Mouse (Mus musculus): Measurements from ENCODE around the gene Arhgap4. TPM values are rescaled to one million over a fixed set of nuclear protein-coding genes. Genes with fewer than 3 reads are reported as not detected.

Gene Arhgap4
- total and polyA plus RNA-seq, 2 experiments from 2014 or later, result 1.6 to 4.8 TPM

DNA sequence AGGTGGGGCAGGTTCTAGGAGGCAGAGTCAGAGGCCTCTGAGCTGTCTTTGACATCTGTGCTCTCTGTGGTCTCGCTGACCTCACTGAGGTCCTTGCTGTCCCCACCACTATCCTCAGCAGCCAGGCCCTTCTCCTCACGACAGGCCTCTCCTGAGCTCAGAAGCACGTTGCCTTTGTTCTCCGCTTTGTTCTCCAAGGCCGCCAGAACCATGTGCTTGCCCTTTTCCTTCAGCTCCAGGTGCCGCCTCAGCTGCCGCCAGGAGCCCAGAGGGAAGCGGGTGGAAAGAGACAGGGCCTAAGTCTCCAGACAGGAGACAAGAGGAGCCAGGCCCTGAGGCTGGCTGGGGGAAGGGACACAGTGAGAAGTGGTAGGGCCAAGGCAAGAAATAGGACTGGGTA is 4.7 kb downstream of the Arhgap4 start:
- 0 out of 2 replicates have a peak, but pooled peaks cover 4% of the 10 kb centered on the region for H3K4me1 ChIP-seq (ENCODE audit: insufficient read depth)
- H3K36me3 ChIP-seq (ENCODE audit: insufficient read depth), result 0 out of 2 replicates have a peak, but pooled peaks cover 2% of the 10 kb centered on the region
- TF ChIP-seq CTCF (IDR thresholded peaks at IDR 0.05; ENCODE audit: low read depth), result no peak
- DNase-seq, result no peak
- H3K9me3 ChIP-seq (ENCODE audit: low read length), result no peaks in the 10 kb centered on the region
- H3K27me3 ChIP-seq (ENCODE audit: insufficient read depth, low read length), result no peaks in the 10 kb centered on the region
- H3K4me3 ChIP-seq (ENCODE audit: low read depth, low read length), result no peak overlapping the region
- WGBS, result 77% methylated on average over 8 of the region's 8 CpGs
- ATAC-seq, result no peak
- H3K27ac ChIP-seq (ENCODE audit: low read depth, low read length), result no peak overlapping the region
- no peak overlapping the region for H3K4me2 ChIP-seq (ENCODE audit: low read depth)
- H3K9ac ChIP-seq, result no peak overlapping the region

DNA sequence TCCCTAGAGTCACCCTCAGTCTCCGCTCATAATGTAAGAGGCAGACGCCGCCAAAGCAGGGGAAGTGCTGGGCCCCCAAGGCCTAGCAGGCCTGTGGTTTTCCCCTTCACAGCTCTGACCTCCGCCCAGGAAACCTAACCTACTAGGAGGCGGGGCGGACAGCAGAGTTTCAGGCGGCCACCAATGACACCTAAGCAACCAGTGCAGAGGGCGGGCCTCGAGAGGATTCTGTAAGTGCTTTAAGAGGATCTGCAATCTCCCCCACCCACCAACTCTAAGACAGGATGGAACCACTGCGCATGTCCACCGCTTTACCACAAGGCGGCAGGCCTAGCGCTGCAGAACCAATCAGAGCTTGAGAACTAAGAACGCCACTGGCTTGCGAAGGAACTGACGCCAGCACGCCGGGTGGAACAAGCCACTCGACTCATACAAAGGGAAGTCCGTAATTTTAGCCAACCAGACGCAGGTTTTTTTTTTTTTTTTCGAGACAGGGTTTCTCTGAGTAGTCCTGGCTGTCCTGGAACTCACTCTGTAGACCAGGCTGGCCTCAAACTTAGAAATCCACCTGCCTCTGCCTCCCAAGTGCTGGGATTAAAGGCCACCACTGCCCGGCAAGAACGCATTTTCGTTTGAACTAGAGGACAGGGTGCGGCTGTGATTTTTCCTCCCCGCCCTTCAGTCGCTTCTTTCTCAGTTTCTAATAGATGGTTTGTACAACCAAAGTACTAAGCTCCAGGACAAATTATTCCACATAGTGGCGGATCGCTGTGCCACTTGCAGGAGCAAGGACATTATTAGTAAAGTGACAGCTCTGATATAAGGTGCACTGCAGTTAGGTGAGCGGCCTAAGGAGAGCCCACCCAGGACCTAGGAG is 6.6 kb downstream of the Arhgap4 start:
- Histone ChIP-seq H3K27ac (ENCODE audit: low read depth, low read length) (peak overlapping the region; percentile 78), H3K36me3 (ENCODE audit: insufficient read depth) (0 out of 2 replicates have a peak, but pooled peaks cover 2% of the 10 kb centered on the region), H3K27me3 (ENCODE audit: insufficient read depth, low read length) (no peaks in the 10 kb centered on the region), H3K9ac (peak overlapping the region; percentile 49), H3K4me1 (ENCODE audit: insufficient read depth) (no peaks in the 10 kb centered on the region), H3K4me2 (ENCODE audit: low read depth) (peak overlapping the region; percentile 41), H3K9me3 (ENCODE audit: low read length) (no peaks in the 10 kb centered on the region), H3K4me3 (ENCODE audit: low read depth, low read length) (peak overlapping the region; percentile 29)
- ATAC-seq, result peak; percentile 98
- 35% methylated on average over 31 of the region's 31 CpGs for WGBS
- DNase-seq, result peak; percentile 94
- peak; percentile 69 for TF ChIP-seq CTCF (IDR thresholded peaks at IDR 0.05; ENCODE audit: low read depth)

DNA sequence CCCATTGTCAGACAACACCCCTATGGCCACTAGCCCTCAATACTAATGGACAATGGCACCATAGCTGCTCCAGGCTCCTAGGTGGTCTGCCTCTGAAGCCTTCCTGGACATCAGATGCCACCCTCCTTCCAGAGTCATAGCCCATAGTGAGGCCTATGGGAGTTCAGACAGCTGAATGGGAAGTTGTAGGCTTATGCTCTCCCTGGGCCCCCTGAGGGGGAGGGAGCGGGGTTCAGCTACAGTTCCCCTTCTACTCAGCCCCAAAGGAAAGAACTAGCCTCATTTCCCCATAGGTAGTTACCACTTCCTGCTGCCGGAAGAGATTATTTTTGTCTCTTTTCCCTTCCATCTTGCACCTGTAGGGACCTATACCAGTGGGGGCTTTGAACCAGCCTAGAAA is 10.1 kb downstream of the Arhgap4 start:
- no peak for TF ChIP-seq CTCF (IDR thresholded peaks at IDR 0.05; ENCODE audit: low read depth)
- Histone ChIP-seq H3K27ac (ENCODE audit: low read depth, low read length) (no peak overlapping the region), H3K9ac (no peak overlapping the region), H3K4me3 (ENCODE audit: low read depth, low read length) (no peak overlapping the region), H3K36me3 (ENCODE audit: insufficient read depth) (no peaks in the 10 kb centered on the region), H3K9me3 (ENCODE audit: low read length) (no peaks in the 10 kb centered on the region), H3K4me2 (ENCODE audit: low read depth) (no peak overlapping the region), H3K4me1 (ENCODE audit: insufficient read depth) (no peaks in the 10 kb centered on the region), H3K27me3 (ENCODE audit: insufficient read depth, low read length) (no peaks in the 10 kb centered on the region)
- no peak for DNase-seq
- 82% methylated on average over 2 of the region's 2 CpGs for WGBS
- ATAC-seq, result no peak

DNA sequence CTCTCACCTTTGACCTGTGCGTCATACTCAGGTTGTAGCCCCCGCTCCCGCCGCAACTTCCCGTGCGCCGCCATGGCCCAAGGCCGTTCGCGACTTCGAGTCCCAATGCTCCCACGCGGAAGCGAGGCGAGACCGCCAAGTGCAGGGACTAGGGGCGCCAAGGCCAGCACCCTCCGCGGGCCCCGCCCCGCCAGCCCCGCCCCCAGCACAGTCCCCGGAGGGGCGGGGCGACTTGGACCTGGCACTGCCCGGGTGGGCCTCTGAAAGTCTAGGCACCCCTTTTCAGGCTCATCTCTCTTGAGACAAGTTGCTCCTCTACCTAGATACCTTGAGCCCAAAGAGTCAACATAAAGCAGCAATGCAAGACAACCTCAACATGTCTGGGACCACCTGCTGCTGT is 10.5 kb downstream of the Arhgap4 start:
- H3K36me3 ChIP-seq (ENCODE audit: insufficient read depth), result no peaks in the 10 kb centered on the region
- H3K27me3 ChIP-seq (ENCODE audit: insufficient read depth, low read length), result no peaks in the 10 kb centered on the region
- no peak overlapping the region for H3K9ac ChIP-seq
- H3K4me2 ChIP-seq (ENCODE audit: low read depth), result 0 out of 2 replicates have a peak overlapping the region, but pooled peaks have one; percentile 27
- no peaks in the 10 kb centered on the region for H3K4me1 ChIP-seq (ENCODE audit: insufficient read depth)
- H3K27ac ChIP-seq (ENCODE audit: low read depth, low read length), result no peak overlapping the region
- DNase-seq (no peak), ATAC-seq (no peak)
- no peak overlapping the region for H3K4me3 ChIP-seq (ENCODE audit: low read depth, low read length)
- TF ChIP-seq CTCF (IDR thresholded peaks at IDR 0.05; ENCODE audit: low read depth), result no peak
- H3K9me3 ChIP-seq (ENCODE audit: low read length), result no peaks in the 10 kb centered on the region
- 39% methylated on average over 26 of the region's 26 CpGs for WGBS

DNA sequence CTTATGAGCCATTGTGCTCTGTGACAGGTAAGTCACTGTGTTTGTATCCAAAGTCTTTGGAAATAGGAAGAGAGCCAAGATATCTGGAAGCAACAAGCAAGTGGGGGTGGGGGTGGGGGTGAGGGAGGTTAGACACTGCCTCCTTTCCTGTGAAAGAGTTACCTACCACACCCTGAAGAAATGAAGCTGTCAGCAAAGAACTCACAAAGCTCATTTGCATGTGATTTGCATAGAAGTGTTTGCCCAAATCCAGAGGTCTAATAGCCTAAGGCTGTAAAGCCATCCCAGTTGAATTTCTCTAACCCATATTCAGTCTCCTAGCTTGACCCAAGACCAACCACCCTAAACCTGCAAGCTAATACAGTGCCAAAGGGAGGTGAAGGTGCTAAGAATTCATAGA is 11.2 kb downstream of the Arhgap4 start:
- no peaks in the 10 kb centered on the region for H3K4me1 ChIP-seq (ENCODE audit: insufficient read depth)
- no peak overlapping the region for H3K4me2 ChIP-seq (ENCODE audit: low read depth)
- no peak overlapping the region for H3K9ac ChIP-seq
- DNase-seq, result no peak
- H3K36me3 ChIP-seq (ENCODE audit: insufficient read depth), result no peaks in the 10 kb centered on the region
- no peak overlapping the region for H3K27ac ChIP-seq (ENCODE audit: low read depth, low read length)
- ATAC-seq, result no peak
- no peak overlapping the region for H3K4me3 ChIP-seq (ENCODE audit: low read depth, low read length)
- no peaks in the 10 kb centered on the region for H3K9me3 ChIP-seq (ENCODE audit: low read length)
- H3K27me3 ChIP-seq (ENCODE audit: insufficient read depth, low read length), result no peaks in the 10 kb centered on the region
- TF ChIP-seq CTCF (IDR thresholded peaks at IDR 0.05; ENCODE audit: low read depth), result no peak

DNA sequence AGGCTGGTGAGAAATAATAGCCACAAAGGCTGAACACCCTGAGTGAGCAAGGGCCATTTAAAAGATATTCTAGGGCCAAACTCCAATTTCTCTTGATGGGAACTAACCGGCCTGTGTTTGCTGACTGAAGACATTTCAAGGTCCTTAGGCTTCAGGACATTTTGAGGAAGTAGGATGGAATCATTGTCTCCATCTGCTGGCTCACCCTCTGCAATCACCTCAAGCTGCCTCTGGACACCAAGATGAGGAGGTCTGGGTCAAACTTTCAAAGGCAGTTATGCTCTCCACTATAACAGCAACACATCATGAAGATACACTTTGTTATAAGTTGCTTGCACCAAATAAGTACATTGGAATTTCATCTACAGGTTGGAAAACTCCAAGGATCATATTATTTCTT is 11.6 kb downstream of the Arhgap4 start:
- H3K9me3 ChIP-seq (ENCODE audit: low read length), result no peaks in the 10 kb centered on the region
- 67% methylated on average over 1 of the region's 1 CpGs for WGBS
- DNase-seq (no peak), ATAC-seq (no peak)
- H3K9ac ChIP-seq, result no peak overlapping the region
- H3K36me3 ChIP-seq (ENCODE audit: insufficient read depth), result no peaks in the 10 kb centered on the region
- no peak overlapping the region for H3K4me2 ChIP-seq (ENCODE audit: low read depth)
- H3K27ac ChIP-seq (ENCODE audit: low read depth, low read length), result no peak overlapping the region
- TF ChIP-seq CTCF (IDR thresholded peaks at IDR 0.05; ENCODE audit: low read depth), result no peak
- H3K27me3 ChIP-seq (ENCODE audit: insufficient read depth, low read length), result no peaks in the 10 kb centered on the region
- no peaks in the 10 kb centered on the region for H3K4me1 ChIP-seq (ENCODE audit: insufficient read depth)
- no peak overlapping the region for H3K4me3 ChIP-seq (ENCODE audit: low read depth, low read length)

DNA sequence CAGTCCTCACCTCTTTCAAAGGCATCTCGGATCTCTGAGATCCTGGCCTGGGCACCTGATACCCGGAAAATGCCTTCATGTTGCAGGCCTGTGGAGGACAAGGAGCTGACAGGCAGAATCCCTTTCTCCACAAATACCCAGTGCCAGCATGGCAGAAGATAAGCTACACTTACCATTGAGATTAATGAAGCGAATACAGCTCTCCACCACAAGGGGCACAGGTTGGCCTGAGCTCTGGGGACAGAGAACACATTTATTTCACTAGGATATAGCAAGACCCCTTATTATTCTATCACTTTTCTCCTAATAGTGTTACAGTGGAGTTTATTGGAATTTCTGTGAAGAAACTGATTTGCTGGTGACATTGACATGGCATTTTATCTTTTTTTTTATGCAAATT is 23.7 kb downstream of the Arhgap4 start:
- no peak for DNase-seq
- H3K4me1 ChIP-seq (ENCODE audit: insufficient read depth), result no peaks in the 10 kb centered on the region
- no peak overlapping the region for H3K4me3 ChIP-seq (ENCODE audit: low read depth, low read length)
- WGBS, result 77% methylated on average over 3 of the region's 3 CpGs
- no peaks in the 10 kb centered on the region for H3K36me3 ChIP-seq (ENCODE audit: insufficient read depth)
- no peaks in the 10 kb centered on the region for H3K27me3 ChIP-seq (ENCODE audit: insufficient read depth, low read length)
- no peak overlapping the region for H3K4me2 ChIP-seq (ENCODE audit: low read depth)
- H3K9me3 ChIP-seq (ENCODE audit: low read length), result no peaks in the 10 kb centered on the region
- no peak for ATAC-seq
- H3K27ac ChIP-seq (ENCODE audit: low read depth, low read length), result no peak overlapping the region
- peak; percentile 42 for TF ChIP-seq CTCF (IDR thresholded peaks at IDR 0.05; ENCODE audit: low read depth)
- H3K9ac ChIP-seq, result no peak overlapping the region

All from forebrain, postnatal 0 days (tissue).